Mouse (Mus musculus) liver, postnatal 0 days (tissue): ENCODE results near the gene Stat5b. TPM values are rescaled to one million over a fixed set of nuclear protein-coding genes. Genes with fewer than 3 reads are reported as not detected.

Experiments used
- ATAC-seq: fragments of 200-750 bp; cut with Nextera tagmentation; 2 replicates; pipeline ENCODE4 v1.8.0; 2017; ENCODE audit warnings: mild to moderate bottlenecking, moderate library complexity
- DNase-seq: peaks from one replicate; pipeline ENCODE4 v3.0.0-alpha.2; 2016
- H3K27ac ChIP-seq: fragments of 300-500 bp; sonication (generic); 2 replicates; pipeline ENCODE4 v1.5.1; 2014; ENCODE audit warnings: antibody characterized with exemption, moderate library complexity, mild to moderate bottlenecking, low read depth
- H3K27me3 ChIP-seq: fragments of 300-500 bp; sonication (generic); 2 replicates; pipeline ENCODE4 v1.6.1; 2014; ENCODE audit warnings: low read length, control low read depth, mixed read lengths; ENCODE audit not compliant: insufficient read depth
- H3K36me3 ChIP-seq: fragments of 300-500 bp; sonication (generic); replicated peaks from 2 replicates; pipeline ENCODE4 v1.6.1; 2014; ENCODE audit warnings: mild to moderate bottlenecking, control low read depth, low read length, moderate library complexity, mixed read lengths; ENCODE audit not compliant: insufficient read depth
- H3K4me1 ChIP-seq: fragments of 300-500 bp; sonication (generic); 2 replicates; pipeline ENCODE4 v1.6.1; 2014; ENCODE audit warnings: antibody characterized with exemption, mild to moderate bottlenecking, control low read depth; ENCODE audit not compliant: insufficient read depth
- H3K4me2 ChIP-seq: fragments of 300-500 bp; sonication (generic); 2 replicates; pipeline ENCODE4 v1.6.1; 2014; ENCODE audit warnings: low read depth, mild to moderate bottlenecking, low read length, moderate library complexity, mixed read lengths
- H3K4me3 ChIP-seq: fragments of 300-500 bp; sonication (generic); 2 replicates; pipeline ENCODE4 v1.5.1; 2014; ENCODE audit warnings: low read depth, low read length
- H3K9ac ChIP-seq: fragments of 300-500 bp; sonication (generic); replicated peaks from 2 replicates; pipeline ENCODE4 v1.6.1; 2014; ENCODE audit warnings: mild to moderate bottlenecking, moderate library complexity
- H3K9me3 ChIP-seq: fragments of 300-500 bp; sonication (generic); 2 replicates; pipeline ENCODE4 v1.6.1; 2016; ENCODE audit warnings: mild to moderate bottlenecking, control low read depth, low read length, mixed read lengths
- CTCF ChIP-seq: sonication (generic); IDR thresholded peaks from 2 replicates; pipeline ENCODE4 v1.5.1; 2016; ENCODE audit warnings: antibody characterized with exemption, low read depth
- EP300 ChIP-seq: IDR thresholded peaks from 2 replicates; pipeline ENCODE4 v1.6.1; 2016; ENCODE audit warnings: antibody characterized with exemption, low read depth, mild to moderate bottlenecking
- WGBS: fragments of 180-500 bp; shearing (Covaris S2); extraction: QIAGEN DNeasy Blood & Tissue Kit; methylation state at CpG from one replicate; pipeline ENCODE4 v1.1.7; 2014; ENCODE audit not compliant: insufficient replicate concordance; 5-methylcytosine and 5-hydroxymethylcytosine counted together
- polyA plus RNA-seq: library from polyadenylated mRNA; unstranded; fragments of >200 nt; fragmentation: Nextera tagmentation; extraction: Ambion mirVana; gene quantifications from 2 replicates; pipeline ENCODE4 v1.2.1, GENCODE M21; 2015

Stat5b gene
- polyA plus RNA-seq, 1 experiment from 2014 or later: 15.4 TPM

- H3K36me3 ChIP-seq: peaks cover 12% of the 10 kb centered on the region
- H3K9ac ChIP-seq: no peak overlapping the region
- TF ChIP-seq CTCF: no peak
- TF ChIP-seq EP300: no peak
- no peak overlapping the region for H3K27ac ChIP-seq
- ATAC-seq (no peak), DNase-seq (no peak)
- WGBS: 72% methylated on average over 8 of the region's 8 CpGs
- no peaks in the 10 kb centered on the region for H3K27me3 ChIP-seq
- no peaks in the 10 kb centered on the region for H3K9me3 ChIP-seq
- no peaks in the 10 kb centered on the region for H3K4me1 ChIP-seq
- H3K4me3 ChIP-seq: no peak overlapping the region
- H3K4me2 ChIP-seq: no peak overlapping the region
Measured at GRCm38 (mm10) chr11:100870968-100871350, 20.4 kb upstream of the Stat5b start.

GRCm38 (mm10) chr11:100870256-100870967, 19.9 kb upstream of the Stat5b start:
- Histone ChIP-seq H3K27ac (no peak overlapping the region), H3K4me1 (no peaks in the 10 kb centered on the region), H3K4me2 (no peak overlapping the region), H3K4me3 (no peak overlapping the region), H3K9ac (no peak overlapping the region), H3K36me3 (peaks cover 7% of the 10 kb centered on the region), H3K27me3 (no peaks in the 10 kb centered on the region), H3K9me3 (no peaks in the 10 kb centered on the region)
- no peak for ATAC-seq
- peak; percentile 57 for DNase-seq
- WGBS: 69% methylated on average over 10 of the region's 10 CpGs
- TF ChIP-seq CTCF: no peak

- ATAC-seq: no peak
- Histone ChIP-seq H3K27me3 (no peaks in the 10 kb centered on the region), H3K9me3 (no peaks in the 10 kb centered on the region), H3K9ac (no peak overlapping the region), H3K36me3 (peaks cover 12% of the 10 kb centered on the region), H3K4me1 (peaks cover 12% of the 10 kb centered on the region), H3K4me2 (no peak overlapping the region), H3K27ac (no peak overlapping the region), H3K4me3 (no peak overlapping the region)
- DNase-seq: no peak
- 62% methylated on average over 7 of the region's 7 CpGs for WGBS
- no peak for TF ChIP-seq CTCF
- TF ChIP-seq EP300: no peak
Measured at GRCm38 (mm10) chr11:100865618-100866017, 15.1 kb upstream of the Stat5b start.

- H3K4me2 ChIP-seq: no peak overlapping the region
- no peak overlapping the region for H3K9ac ChIP-seq
- H3K9me3 ChIP-seq: no peaks in the 10 kb centered on the region
- ATAC-seq: no peak
- H3K27ac ChIP-seq: no peak overlapping the region
- no peak overlapping the region for H3K4me3 ChIP-seq
- H3K36me3 ChIP-seq: peaks cover 12% of the 10 kb centered on the region
- no peaks in the 10 kb centered on the region for H3K27me3 ChIP-seq
- no peak for DNase-seq
- WGBS: 90% methylated on average over 10 of the region's 10 CpGs
- peaks cover 18% of the 10 kb centered on the region for H3K4me1 ChIP-seq
- TF ChIP-seq EP300 (no peak), CTCF (no peak)
Measured at GRCm38 (mm10) chr11:100863141-100863540, 12.6 kb upstream of the Stat5b start.

- H3K4me3 ChIP-seq: no peak overlapping the region
- H3K9ac ChIP-seq: no peak overlapping the region
- peaks cover 18% of the 10 kb centered on the region for H3K4me1 ChIP-seq
- no peak overlapping the region for H3K4me2 ChIP-seq
- ATAC-seq (no peak), DNase-seq (no peak)
- H3K27me3 ChIP-seq: no peaks in the 10 kb centered on the region
- no peaks in the 10 kb centered on the region for H3K9me3 ChIP-seq
- WGBS: 53% methylated on average over 3 of the region's 3 CpGs
- no peak overlapping the region for H3K27ac ChIP-seq
- TF ChIP-seq EP300 (no peak), CTCF (no peak)
- H3K36me3 ChIP-seq: peaks cover 5% of the 10 kb centered on the region; the same call in 1 of the 2 replicates
Measured at GRCm38 (mm10) chr11:100861836-100862235, 11.3 kb upstream of the Stat5b start.

GRCm38 (mm10) chr11:100861335-100861734, 10.8 kb upstream of the Stat5b start:
- Histone ChIP-seq H3K4me1 (peaks cover 18% of the 10 kb centered on the region), H3K4me2 (peak overlapping the region; percentile 94), H3K4me3 (peak overlapping the region; percentile 61), H3K27me3 (no peaks in the 10 kb centered on the region), H3K9ac (peak overlapping the region; percentile 71; the same call in 1 of the 2 replicates), H3K9me3 (no peaks in the 10 kb centered on the region), H3K36me3 (peaks cover 5% of the 10 kb centered on the region; the same call in 1 of the 2 replicates), H3K27ac (no peak overlapping the region)
- no peak for TF ChIP-seq EP300
- TF ChIP-seq CTCF: no peak
- DNase-seq (no peak), ATAC-seq (no peak)
- WGBS: 44% methylated on average over 7 of the region's 7 CpGs
